Mouse (Mus musculus): ENCODE data around the gene Zmym3.

Gene Zmym3

GRCm38 (mm10) chrX:101420700-101421095, at the start of gene Zmym3:
TSS of gene Zmym3 (minus strand) at chrX:101420849.
- no peak for DNase-seq

- no peak for DNase-seq
Measured at GRCm38 (mm10) chrX:101451591-101451990, 30.9 kb upstream of the Zmym3 start.

- DNase-seq: no peak
Measured at GRCm38 (mm10) chrX:101451147-101451546, 30.5 kb upstream of the Zmym3 start.

DNA sequence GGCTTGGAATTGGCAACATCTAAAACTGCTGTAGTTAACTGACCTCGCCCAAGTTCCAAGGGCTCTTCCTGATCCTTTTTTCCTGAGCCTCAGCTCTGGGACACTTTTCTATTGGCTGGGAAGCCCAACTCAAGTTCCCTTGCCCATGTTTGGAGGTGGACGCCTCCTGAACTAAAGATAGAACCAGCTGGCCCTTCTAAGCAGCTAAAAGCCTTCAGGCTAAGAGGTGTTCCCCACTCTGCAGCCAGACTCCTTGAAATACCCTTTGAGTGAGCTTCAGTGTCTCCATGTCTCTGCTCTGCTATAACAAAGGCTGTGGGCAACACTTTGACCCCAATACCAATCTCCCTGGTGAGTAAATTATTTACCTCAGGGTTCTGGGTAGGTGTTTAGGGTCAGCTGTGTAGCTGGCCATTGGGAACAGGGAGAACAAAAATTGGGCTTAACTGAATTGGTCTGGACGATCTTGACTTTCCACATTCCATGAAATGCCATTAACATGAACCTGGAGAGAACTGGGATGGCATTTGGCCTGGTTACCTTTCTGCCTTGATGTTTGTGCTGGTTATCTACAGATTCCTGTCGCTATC, 28.3 kb upstream of the Zmym3 start, which contains the start of gene Itgb1bp2:
Gene Itgb1bp2, plus strand, starts transcription at position 203 of the 590 bp plus-strand sequence.
- no peak for DNase-seq

DNA sequence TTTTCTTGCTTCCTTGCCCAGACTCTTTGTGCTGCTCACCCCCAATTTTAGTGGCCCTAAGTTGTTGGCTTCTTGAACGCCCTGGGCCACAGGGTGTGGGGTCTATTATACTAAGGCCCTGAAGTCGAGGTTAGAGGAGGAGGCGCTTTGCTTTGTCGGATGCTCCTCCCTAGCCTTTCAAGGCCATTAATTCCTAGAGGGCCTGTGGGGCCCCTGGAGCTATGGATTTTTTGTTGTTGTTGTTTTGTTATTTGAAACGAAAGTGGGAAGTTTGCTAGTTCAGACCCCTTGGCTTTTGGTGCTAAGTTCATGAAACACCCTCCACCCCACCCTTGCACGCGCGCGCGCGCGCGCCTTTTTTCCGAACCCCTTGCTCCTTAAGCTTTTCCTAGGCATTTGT, 9.3 kb upstream of the Zmym3 start:
- no peak for DNase-seq

- DNase-seq: peak; percentile 92
Measured at GRCm38 (mm10) chrX:101429142-101429949, 8.7 kb upstream of the Zmym3 start, which contains the start of gene Nono. TSS of gene Nono (plus strand) at chrX:101429318.

DNA sequence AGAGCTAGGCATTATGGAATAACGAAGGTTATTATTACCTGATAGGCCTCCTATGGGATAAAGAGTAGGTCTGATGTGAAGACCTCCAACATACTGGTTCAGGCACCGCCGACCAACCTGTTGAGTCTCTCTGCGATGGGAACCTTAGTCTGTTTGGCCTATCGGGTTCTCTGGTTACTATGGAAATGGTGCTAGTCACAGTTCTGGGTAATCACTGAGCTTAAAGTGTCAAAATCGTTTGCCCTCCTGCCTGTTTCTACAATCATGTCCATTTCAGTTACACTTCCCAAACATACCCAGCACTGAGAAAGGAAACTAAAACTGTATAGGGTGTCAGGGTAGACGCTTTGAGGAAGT, 8.1 kb upstream of the Zmym3 start:
- DNase-seq: peak; percentile 26

- DNase-seq: no peak
Measured at GRCm38 (mm10) chrX:101427774-101428173, 7.1 kb upstream of the Zmym3 start.

GRCm38 (mm10) chrX:101423462-101423861, 2.8 kb upstream of the Zmym3 start:
- no peak for DNase-seq

- DNase-seq: peak; percentile 91
Measured at GRCm38 (mm10) chrX:101419725-101420699, 637 bp downstream of the Zmym3 start.

DNA sequence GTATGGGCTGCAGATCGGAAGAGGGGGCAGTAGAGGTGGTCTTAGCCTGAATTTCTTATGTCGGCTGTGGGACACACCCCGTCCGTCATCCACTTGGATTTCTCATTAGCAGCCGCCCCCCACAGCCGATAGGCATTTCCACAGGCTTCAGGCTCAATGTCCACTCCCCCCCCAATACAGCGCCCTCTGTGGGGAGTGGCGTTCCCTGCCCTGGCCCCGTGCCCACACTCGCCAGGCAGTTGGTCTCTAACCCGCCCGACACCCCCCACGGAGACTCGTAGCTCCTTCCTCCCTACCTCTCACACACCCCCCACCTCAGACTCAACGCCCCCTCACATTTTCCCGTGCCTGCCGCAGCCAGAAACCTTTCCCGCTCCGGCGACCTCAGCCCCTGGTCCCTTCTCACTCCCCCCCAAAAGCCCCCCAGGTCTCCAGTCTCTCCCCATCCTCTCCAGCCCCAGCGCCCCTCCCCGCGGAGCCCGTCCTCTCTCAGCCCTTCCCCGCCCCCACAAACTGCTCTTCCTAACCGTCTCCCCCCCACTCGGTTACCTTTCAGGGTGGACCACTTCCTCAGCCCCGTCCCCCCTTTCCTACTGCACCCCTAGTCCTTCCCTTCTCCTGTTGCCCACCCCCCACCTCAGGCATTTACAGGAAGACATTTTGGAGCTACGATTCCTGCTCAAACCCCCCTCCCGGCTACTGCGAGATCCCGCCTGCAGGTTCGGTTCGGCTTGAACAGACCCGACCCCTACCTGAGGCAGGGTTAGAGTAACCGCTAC, 1.5 kb downstream of the Zmym3 start:
- DNase-seq: peak; percentile 73

GRCm38 (mm10) chrX:101396459-101396858, 24.2 kb downstream of the Zmym3 start:
- no peak for DNase-seq

- no peak for DNase-seq
Measured at GRCm38 (mm10) chrX:101394341-101394740, 26.3 kb downstream of the Zmym3 start.

DNA sequence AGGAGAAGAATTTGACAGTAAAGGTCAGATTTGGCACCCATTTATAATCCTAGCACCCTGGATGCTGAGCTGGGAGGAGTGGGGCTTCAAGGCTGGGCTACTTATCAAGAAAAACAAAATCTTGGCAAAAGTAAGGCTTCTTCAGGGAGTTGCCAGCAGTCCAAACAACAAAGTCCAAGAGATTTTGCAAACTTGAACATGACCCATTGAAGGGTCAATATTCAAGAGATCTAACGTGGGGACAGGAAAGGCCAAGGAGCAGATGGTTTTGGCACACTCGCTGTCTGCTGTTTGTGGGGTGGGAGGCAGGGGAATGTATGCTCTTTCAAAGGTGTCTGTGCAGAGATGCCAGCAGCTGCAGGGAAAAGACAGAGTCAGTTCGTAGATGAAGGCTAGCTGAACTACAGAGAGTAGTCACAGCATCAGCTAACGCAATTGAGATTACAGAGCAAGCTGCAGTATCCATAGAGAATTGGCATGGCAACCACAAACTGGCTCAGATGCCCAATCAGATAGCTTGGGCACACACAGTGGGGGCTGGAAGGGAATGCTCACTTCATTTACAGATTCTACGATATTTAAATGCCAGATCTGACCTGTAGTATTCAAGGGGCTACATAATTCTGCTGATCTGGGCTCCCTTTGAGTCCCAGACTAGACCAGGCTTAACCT, 31.6 kb downstream of the Zmym3 start:
- no peak for DNase-seq

- DNase-seq: no peak
Measured at GRCm38 (mm10) chrX:101386222-101386621, 34.4 kb downstream of the Zmym3 start.

- peak; percentile 39 for DNase-seq
Measured at GRCm38 (mm10) chrX:101384439-101385137, 36.1 kb downstream of the Zmym3 start.

DNA sequence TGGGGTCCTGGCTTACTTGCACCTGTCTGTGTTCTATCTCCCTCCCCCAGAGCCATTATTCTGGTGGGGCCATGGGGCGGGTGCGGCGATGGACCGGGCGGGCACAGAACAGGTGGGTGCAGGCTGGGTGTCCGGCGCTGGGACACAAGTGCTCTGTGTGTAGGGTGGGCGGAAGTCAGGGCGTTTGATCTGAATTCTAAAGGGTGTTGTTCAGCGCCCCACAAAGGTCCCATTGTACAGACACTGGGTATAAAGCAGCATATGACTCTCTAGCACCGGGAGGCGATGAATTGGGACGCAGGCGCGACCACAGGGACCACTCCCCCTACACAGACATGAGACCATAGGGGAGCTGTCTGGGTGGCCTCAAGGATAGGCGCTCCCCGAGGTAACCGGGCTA, 37.2 kb downstream of the Zmym3 start:
- peak; percentile 8 for DNase-seq

GRCm38 (mm10) chrX:101379744-101380143, 40.9 kb downstream of the Zmym3 start:
- no peak for DNase-seq

DNA sequence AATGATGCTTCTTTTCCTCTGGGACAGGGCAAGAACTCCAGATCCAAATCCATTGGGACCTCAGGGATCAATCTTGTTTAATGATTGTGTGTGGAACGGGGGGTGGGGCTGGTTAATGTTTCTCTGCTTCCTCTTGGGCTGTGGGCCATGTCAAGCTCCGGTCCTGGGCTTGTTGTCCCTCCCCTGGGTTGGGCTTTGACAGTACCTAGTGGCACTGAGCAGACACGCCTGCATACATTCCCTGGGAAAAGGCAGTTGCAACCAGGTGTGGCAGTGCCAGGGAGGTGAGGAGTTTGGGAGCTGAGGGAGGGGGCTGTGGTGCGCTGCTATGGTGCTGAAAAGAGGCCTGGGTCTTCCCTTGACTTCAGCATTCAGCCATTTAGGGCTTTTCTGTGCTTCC, 43.6 kb downstream of the Zmym3 start:
- no peak for DNase-seq

- DNase-seq: no peak
Measured at GRCm38 (mm10) chrX:101376190-101376968, 44.3 kb downstream of the Zmym3 start, which contains the start of gene Gjb1. TSS of gene Gjb1 (plus strand) at chrX:101376378.
